Mouse (Mus musculus) heart, adult 2 months (tissue): Measurements from ENCODE around the gene Tuba3b. TPM values are rescaled to one million over a fixed set of nuclear protein-coding genes. Genes with fewer than 3 reads are reported as not detected.

Experiments
- DNase-seq, 2 experiments: peaks; one replicate each; pipeline ENCODE4 v3.0.0; 2021
- H3K27ac ChIP-seq: fragments of 200-600 bp; 2 replicates; pipeline ENCODE4 v1.8.1; 2022
- H3K27me3 ChIP-seq: fragments of 200-500 bp; 2 replicates; pipeline ENCODE4 v1.6.1; 2012; ENCODE audit warnings: mild to moderate bottlenecking, low read length, inconsistent platforms, mixed read lengths; ENCODE audit not compliant: control insufficient read depth, insufficient read depth
- H3K36me3 ChIP-seq: fragments of 200-500 bp; 2 replicates; pipeline ENCODE4 v1.6.1; 2012; ENCODE audit warnings: low read length, inconsistent platforms; ENCODE audit not compliant: control insufficient read depth, insufficient read depth
- H3K4me1 ChIP-seq: fragments of 200-500 bp; 2 replicates; pipeline ENCODE4 v1.6.1; 2011; ENCODE audit warnings: low read length; ENCODE audit not compliant: control insufficient read depth, insufficient read depth
- H3K4me3 ChIP-seq: fragments of 200-600 bp; 2 replicates; pipeline ENCODE4 v1.8.1; 2022
- H3K79me2 ChIP-seq: fragments of 200-500 bp; replicated peaks from 2 replicates; pipeline ENCODE4 v1.6.1; 2012; ENCODE audit warnings: mild to moderate bottlenecking, inconsistent platforms, low read length, moderate library complexity, mixed read lengths; ENCODE audit not compliant: control insufficient read depth, insufficient read depth
- H3K9ac ChIP-seq: fragments of 200-500 bp; 2 replicates; pipeline ENCODE4 v1.6.1; 2012; ENCODE audit warnings: low read depth, mild to moderate bottlenecking, control low read depth, inconsistent platforms, low read length, mixed read lengths
- CTCF ChIP-seq: fragments of 200-600 bp; IDR thresholded peaks from 2 replicates; pipeline ENCODE4 v1.8.1; 2022; ENCODE audit warnings: antibody characterized with exemption, mild to moderate bottlenecking, moderate library complexity
- EP300 ChIP-seq: fragments of 200-500 bp; IDR thresholded peaks from 2 replicates; pipeline ENCODE4 v1.6.1; 2011; ENCODE audit warnings: low read depth, low read length, control low read depth; ENCODE audit not compliant: insufficient read depth
- POLR2A ChIP-seq: fragments of 200-500 bp; IDR thresholded peaks from 2 replicates; pipeline ENCODE4 v1.6.1; 2011; ENCODE audit warnings: mild to moderate bottlenecking, low read depth, low read length, control low read depth; ENCODE audit not compliant: insufficient read depth
- WGBS: fragments of 180-500 bp; shearing (Covaris S2); methylation state at CpG from one replicate; pipeline ENCODE4 v1.1.7; 2018; 5-methylcytosine and 5-hydroxymethylcytosine counted together
- intact Hi-C: fragments of 180-260 bp; cut with DNase I; formaldehyde crosslinking; loops from one replicate; pipeline ENCODE4 v1.15.1; 2025
- polyA plus RNA-seq: library from polyadenylated mRNA; depleted of rRNA; stranded (reverse); fragments of >200 nt; gene quantifications from 2 replicates; pipeline ENCODE4 v1.2.3, GENCODE M21; 2012
- total RNA-seq, 2 experiments: library from RNA; stranded (reverse); gene quantifications; 2 replicates each; pipeline ENCODE4 v1.2.3; 2021

Tuba3b gene
- total and polyA plus RNA-seq, 3 experiments = 0.20 to 0.68 (median 0.31) TPM

GRCm38 (mm10) chr6:145655678-145656077 lies 40.1 kb downstream of the Tuba3b start:
- Histone ChIP-seq H3K4me1 (no peaks in the 10 kb centered on the region), H3K36me3 (no peaks in the 10 kb centered on the region), H3K4me3 (no peak overlapping the region), H3K9ac (no peak overlapping the region), H3K79me2 (no peaks in the 10 kb centered on the region), H3K27me3 (no peaks in the 10 kb centered on the region), H3K27ac (no peak overlapping the region)
- peak; percentile 14; the same call in 1 of the 2 replicates for TF ChIP-seq CTCF
- no peak for TF ChIP-seq POLR2A
- DNase-seq = no peak
- 95% methylated on average over 1 of the region's 1 CpGs for WGBS
- intact Hi-C loops = no loop called here

GRCm38 (mm10) chr6:145656740-145657591 lies 41.4 kb downstream of the Tuba3b start:
- no peaks in the 10 kb centered on the region for H3K4me1 ChIP-seq
- no peak overlapping the region for H3K9ac ChIP-seq
- no peak overlapping the region for H3K4me3 ChIP-seq
- H3K27me3 ChIP-seq = no peaks in the 10 kb centered on the region
- no peaks in the 10 kb centered on the region for H3K79me2 ChIP-seq
- TF ChIP-seq EP300 = no peak
- no peak for TF ChIP-seq POLR2A
- peak; percentile 48 for TF ChIP-seq CTCF
- intact Hi-C loops = no loop called here
- no peaks in the 10 kb centered on the region for H3K36me3 ChIP-seq
- 73% methylated on average over 15 of the region's 15 CpGs for WGBS
- H3K27ac ChIP-seq = no peak overlapping the region
- DNase-seq = no peak

GRCm38 (mm10) chr6:145659116-145659515 lies 43.6 kb downstream of the Tuba3b start:
- Histone ChIP-seq H3K79me2 (no peaks in the 10 kb centered on the region), H3K4me3 (no peak overlapping the region), H3K36me3 (no peaks in the 10 kb centered on the region), H3K9ac (no peak overlapping the region), H3K27me3 (no peaks in the 10 kb centered on the region), H3K27ac (no peak overlapping the region), H3K4me1 (no peaks in the 10 kb centered on the region)
- intact Hi-C loops = no loop called here
- WGBS = 63% methylated on average over 6 of the region's 6 CpGs
- no peak for TF ChIP-seq POLR2A
- no peak for TF ChIP-seq CTCF
- TF ChIP-seq EP300 = no peak
- no peak for DNase-seq

- no peak for DNase-seq
- no peak for TF ChIP-seq EP300
- TF ChIP-seq POLR2A = no peak
- no peak for TF ChIP-seq CTCF
- intact Hi-C loops = loop anchor here (10.0 kb wide), 1 partner anchor 134 kb away; no protein-coding TSS in a partner anchor
- Histone ChIP-seq H3K4me3 (no peak overlapping the region), H3K9ac (no peak overlapping the region), H3K27ac (no peak overlapping the region), H3K79me2 (no peaks in the 10 kb centered on the region), H3K27me3 (no peaks in the 10 kb centered on the region), H3K4me1 (no peaks in the 10 kb centered on the region), H3K36me3 (no peaks in the 10 kb centered on the region)
- WGBS = 91% methylated on average over 11 of the region's 11 CpGs
Observed at GRCm38 (mm10) chr6:145660943-145661342, 45.4 kb downstream of the Tuba3b start.

- DNase-seq = no peak
- intact Hi-C loops = loop anchor here (10.0 kb wide), 1 partner anchor 131 kb away; no protein-coding TSS in a partner anchor
- Histone ChIP-seq H3K27ac (no peak overlapping the region), H3K36me3 (no peaks in the 10 kb centered on the region), H3K4me1 (peaks cover 1% of the 10 kb centered on the region), H3K79me2 (no peaks in the 10 kb centered on the region), H3K4me3 (no peak overlapping the region), H3K9ac (no peak overlapping the region), H3K27me3 (no peaks in the 10 kb centered on the region)
- no peak for TF ChIP-seq CTCF
- TF ChIP-seq EP300 = no peak
- no peak for TF ChIP-seq POLR2A
- WGBS = 82% methylated on average over 5 of the region's 5 CpGs
Observed at GRCm38 (mm10) chr6:145664208-145664607, 48.7 kb downstream of the Tuba3b start.

GRCm38 (mm10) chr6:145665751-145666150 lies 50.2 kb downstream of the Tuba3b start:
- no peak for DNase-seq
- Histone ChIP-seq H3K79me2 (no peaks in the 10 kb centered on the region), H3K27ac (no peak overlapping the region), H3K9ac (no peak overlapping the region), H3K36me3 (no peaks in the 10 kb centered on the region), H3K4me1 (peaks cover 3% of the 10 kb centered on the region), H3K27me3 (no peaks in the 10 kb centered on the region), H3K4me3 (no peak overlapping the region)
- intact Hi-C loops = loop anchor here (10.0 kb wide), 1 partner anchor 129 kb away; no protein-coding TSS in a partner anchor
- TF ChIP-seq CTCF (peak; percentile 17; the same call in 1 of the 2 replicates), EP300 (no peak)
- 89% methylated on average over 3 of the region's 3 CpGs for WGBS
